Mouse (Mus musculus) embryonic fibroblast, embryonic 13.5 days (primary cell): Measurements from ENCODE around the gene Hspa2.

ENCODE experiments used
- CTCF ChIP-seq: IDR thresholded peaks from 2 replicates; pipeline ENCODE4 v1.5.1; 2011; ENCODE audit warnings: mild to moderate bottlenecking, control low read depth, low read length, moderate library complexity, borderline replicate concordance; ENCODE audit not compliant: insufficient read depth
- POLR2A ChIP-seq: IDR thresholded peaks from 2 replicates; pipeline ENCODE4 v1.6.1; 2011; ENCODE audit warnings: low read depth, mild to moderate bottlenecking, control low read depth, low read length, moderate library complexity

GRCm38 (mm10) chr12:76362303-76362676, 41.7 kb upstream of the Hspa2 start:
- TF ChIP-seq POLR2A (no peak), CTCF (no peak)
